Mouse (Mus musculus) lung, embryonic 16.5 days (tissue): ENCODE data around the gene Trim65. TPM values are rescaled to one million over a fixed set of nuclear protein-coding genes. Genes with fewer than 3 reads are reported as not detected.

Experiments
- ATAC-seq: fragments of 200-750 bp; cut with Nextera tagmentation; 2 replicates; pipeline ENCODE4 v1.8.0; 2017; ENCODE audit warnings: low read depth, mild to moderate bottlenecking, moderate library complexity
- H3K27ac ChIP-seq: fragments of 300-500 bp; sonication (generic); 2 replicates; pipeline ENCODE4 v1.5.1; 2014; ENCODE audit warnings: mild to moderate bottlenecking, control low read depth, low read length
- H3K27me3 ChIP-seq: fragments of 300-500 bp; sonication (generic); 2 replicates; pipeline ENCODE4 v1.6.1; 2014; ENCODE audit warnings: low read depth, low read length, mixed read lengths; ENCODE audit not compliant: control insufficient read depth, insufficient read depth
- H3K36me3 ChIP-seq: fragments of 300-500 bp; sonication (generic); 2 replicates; pipeline ENCODE4 v1.6.1; 2014; ENCODE audit warnings: low read length; ENCODE audit not compliant: control insufficient read depth, insufficient read depth
- H3K4me1 ChIP-seq: fragments of 300-500 bp; sonication (generic); replicated peaks from 2 replicates; pipeline ENCODE4 v1.6.1; 2014; ENCODE audit warnings: low read length, mixed read lengths; ENCODE audit not compliant: control insufficient read depth, insufficient read depth
- H3K4me2 ChIP-seq: fragments of 300-500 bp; sonication (generic); 2 replicates; pipeline ENCODE4 v1.6.1; 2014; ENCODE audit warnings: low read depth, low read length, control low read depth
- H3K4me3 ChIP-seq: fragments of 300-500 bp; sonication (generic); 2 replicates; pipeline ENCODE4 v1.5.1; 2014; ENCODE audit warnings: mild to moderate bottlenecking, low read length, control low read depth
- H3K9ac ChIP-seq: fragments of 300-500 bp; sonication (generic); 2 replicates; pipeline ENCODE4 v1.6.1; 2014; ENCODE audit warnings: low read length, control low read depth
- H3K9me3 ChIP-seq: fragments of 300-500 bp; sonication (generic); 2 replicates; pipeline ENCODE4 v1.6.1; 2016; ENCODE audit warnings: low read length; ENCODE audit not compliant: control insufficient read depth
- WGBS: fragments of 180-500 bp; shearing (Covaris S2); extraction: QIAGEN DNeasy Blood & Tissue Kit; methylation state at CpG from one replicate; pipeline ENCODE4 v1.1.7; 2014; 5-methylcytosine and 5-hydroxymethylcytosine counted together
- polyA plus RNA-seq: library from polyadenylated mRNA; unstranded; fragments of >200 nt; fragmentation: Nextera tagmentation; extraction: Ambion mirVana; gene quantifications from 2 replicates; pipeline ENCODE4 v1.2.1, GENCODE M21; 2015

Gene Trim65
- polyA plus RNA-seq, 1 experiment from 2014 or later, result 6.4 TPM

GRCm38 (mm10) chr11:116088188-116088587 is 42.7 kb downstream of the Trim65 start:
- ATAC-seq, result no peak

GRCm38 (mm10) chr11:116087194-116088130 is 43.5 kb downstream of the Trim65 start:
- peak overlapping the region; percentile 70 for H3K4me2 ChIP-seq
- ATAC-seq, result peak; percentile 83
- H3K27me3 ChIP-seq, result no peaks in the 10 kb centered on the region
- peaks cover 10% of the 10 kb centered on the region for H3K36me3 ChIP-seq
- peak overlapping the region; percentile 63 for H3K9ac ChIP-seq
- H3K4me1 ChIP-seq, result peaks cover 12% of the 10 kb centered on the region
- H3K9me3 ChIP-seq, result no peaks in the 10 kb centered on the region
- 2% methylated on average over 31 of the region's 31 CpGs for WGBS
- peak overlapping the region; percentile 91 for H3K27ac ChIP-seq
- H3K4me3 ChIP-seq, result peak overlapping the region; percentile 59

More at GRCm38 (mm10) chr11:116088188-116088587, 42.7 kb downstream of the Trim65 start:
- 69% methylated on average over 8 of the region's 8 CpGs for WGBS
- Histone ChIP-seq H3K4me1 (peaks cover 12% of the 10 kb centered on the region), H3K4me3 (no peak overlapping the region), H3K4me2 (peak overlapping the region; percentile 70; the same call in 1 of the 2 replicates), H3K9me3 (no peaks in the 10 kb centered on the region), H3K27ac (no peak overlapping the region), H3K27me3 (no peaks in the 10 kb centered on the region), H3K9ac (no peak overlapping the region; the same call in 1 of the 2 replicates), H3K36me3 (peaks cover 6% of the 10 kb centered on the region)

- peak; percentile 98 for ATAC-seq
- 3% methylated on average over 38 of the region's 43 CpGs for WGBS
- Histone ChIP-seq H3K9me3 (no peaks in the 10 kb centered on the region), H3K27ac (peak within 1 kb of the TSS; percentile 91), H3K4me2 (peak within 1 kb of the TSS; percentile 70), H3K4me3 (peak within 1 kb of the TSS; percentile 59), H3K4me1 (peaks cover 12% of the 10 kb centered on the region), H3K27me3 (no peaks in the 10 kb centered on the region), H3K9ac (peak within 1 kb of the TSS; percentile 63), H3K36me3 (peaks cover 19% of the 10 kb centered on the region)
Observed at GRCm38 (mm10) chr11:116086258-116087193, 44.4 kb downstream of the Trim65 start, which contains the start of gene Wbp2. Wbp2 (minus strand) TSS chr11:116086995.

GRCm38 (mm10) chr11:116084166-116084565 is 46.8 kb downstream of the Trim65 start:
- H3K4me1 ChIP-seq, result peaks cover 12% of the 10 kb centered on the region
- WGBS, result 83% methylated on average over 6 of the region's 6 CpGs
- no peak for ATAC-seq
- no peak overlapping the region for H3K4me3 ChIP-seq
- H3K27me3 ChIP-seq, result no peaks in the 10 kb centered on the region
- no peaks in the 10 kb centered on the region for H3K9me3 ChIP-seq
- H3K4me2 ChIP-seq, result no peak overlapping the region
- peaks cover 32% of the 10 kb centered on the region for H3K36me3 ChIP-seq
- no peak overlapping the region for H3K27ac ChIP-seq
- no peak overlapping the region for H3K9ac ChIP-seq

- no peak for ATAC-seq
- 82% methylated on average over 14 of the region's 14 CpGs for WGBS
- no peak overlapping the region for H3K4me2 ChIP-seq
- H3K4me3 ChIP-seq, result no peak overlapping the region
- no peak overlapping the region for H3K9ac ChIP-seq
- no peak overlapping the region for H3K27ac ChIP-seq
- no peaks in the 10 kb centered on the region for H3K9me3 ChIP-seq
- H3K36me3 ChIP-seq, result peaks cover 36% of the 10 kb centered on the region
- no peaks in the 10 kb centered on the region for H3K27me3 ChIP-seq
- peaks cover 20% of the 10 kb centered on the region for H3K4me1 ChIP-seq
Observed at GRCm38 (mm10) chr11:116083096-116083672, 47.7 kb downstream of the Trim65 start.

- Histone ChIP-seq H3K9me3 (no peaks in the 10 kb centered on the region), H3K9ac (no peak overlapping the region), H3K27me3 (no peaks in the 10 kb centered on the region), H3K27ac (no peak overlapping the region), H3K4me2 (no peak overlapping the region), H3K36me3 (peaks cover 36% of the 10 kb centered on the region), H3K4me3 (no peak overlapping the region), H3K4me1 (peaks cover 24% of the 10 kb centered on the region)
- WGBS, result 69% methylated on average over 6 of the region's 6 CpGs
- ATAC-seq, result no peak
Observed at GRCm38 (mm10) chr11:116081081-116081480, 49.8 kb downstream of the Trim65 start.

- 73% methylated on average over 10 of the region's 10 CpGs for WGBS
- H3K27me3 ChIP-seq, result no peaks in the 10 kb centered on the region
- no peak overlapping the region for H3K4me2 ChIP-seq
- no peak overlapping the region for H3K4me3 ChIP-seq
- H3K27ac ChIP-seq, result no peak overlapping the region
- no peak for ATAC-seq
- H3K9me3 ChIP-seq, result no peaks in the 10 kb centered on the region
- peaks cover 19% of the 10 kb centered on the region for H3K4me1 ChIP-seq
- peaks cover 36% of the 10 kb centered on the region for H3K36me3 ChIP-seq
- H3K9ac ChIP-seq, result no peak overlapping the region
Observed at GRCm38 (mm10) chr11:116079511-116079910, 51.4 kb downstream of the Trim65 start.

- H3K4me2 ChIP-seq, result no peak overlapping the region
- no peaks in the 10 kb centered on the region for H3K27me3 ChIP-seq
- peak overlapping the region; percentile 49 for H3K27ac ChIP-seq
- peaks cover 36% of the 10 kb centered on the region for H3K36me3 ChIP-seq
- peak overlapping the region; percentile 41; the same call in 1 of the 2 replicates for H3K9ac ChIP-seq
- no peak for ATAC-seq
- WGBS, result 47% methylated on average over 10 of the region's 10 CpGs
- no peaks in the 10 kb centered on the region for H3K9me3 ChIP-seq
- H3K4me1 ChIP-seq, result peaks cover 19% of the 10 kb centered on the region
- no peak overlapping the region for H3K4me3 ChIP-seq
Observed at GRCm38 (mm10) chr11:116078676-116079320, 52.1 kb downstream of the Trim65 start.
